Mouse (Mus musculus) thymus, adult 18-20 months (tissue): ENCODE data around the gene Klf3.
"Not testable (repeated sequence)": the region's sequence is repeated elsewhere in the genome, so short reads cannot be mapped to it uniquely, and the experiment has no call there.

ENCODE experiments used
- DNase-seq, 2 experiments: peaks; one replicate each; pipeline ENCODE4 v3.0.0; 2022; ENCODE audit warnings: mixed read lengths in 2 of 2

Klf3 gene

GRCm38 (mm10) chr5:64879241-64879640 lies 76.1 kb downstream of the Klf3 start:
- DNase-seq = no peak

GRCm38 (mm10) chr5:64881559-64881958 lies 78.4 kb downstream of the Klf3 start:
- not testable (repeated sequence) for DNase-seq

DNA sequence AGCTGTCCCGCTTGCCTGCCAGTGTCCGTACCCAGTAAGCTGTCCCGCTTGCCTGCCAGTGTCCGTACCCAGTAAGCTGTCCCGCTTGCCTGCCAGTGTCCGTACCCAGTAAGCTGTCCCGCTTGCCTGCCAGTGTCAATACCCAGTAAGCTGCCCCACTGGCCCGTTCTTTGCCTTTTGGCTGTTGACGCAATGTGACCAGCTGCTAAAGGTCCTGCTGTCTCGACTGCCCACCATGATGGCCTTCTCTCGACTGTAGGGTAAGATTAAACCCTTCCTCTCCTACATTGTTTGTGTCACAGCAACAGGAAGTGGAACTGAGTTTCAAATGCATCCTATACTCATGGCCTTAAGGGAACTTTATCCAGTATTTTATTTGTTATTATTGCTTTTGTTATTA lies 78.8 kb downstream of the Klf3 start:
- DNase-seq = not testable (repeated sequence)
